Mouse (Mus musculus): ENCODE measurements at regions not wholly inside any gene's neighbourhood (a gene's known extent, or its start where the extent isn't known, plus 50 kb on each side); places are given as distances from the start of the nearest gene placed in this dataset.

DNA sequence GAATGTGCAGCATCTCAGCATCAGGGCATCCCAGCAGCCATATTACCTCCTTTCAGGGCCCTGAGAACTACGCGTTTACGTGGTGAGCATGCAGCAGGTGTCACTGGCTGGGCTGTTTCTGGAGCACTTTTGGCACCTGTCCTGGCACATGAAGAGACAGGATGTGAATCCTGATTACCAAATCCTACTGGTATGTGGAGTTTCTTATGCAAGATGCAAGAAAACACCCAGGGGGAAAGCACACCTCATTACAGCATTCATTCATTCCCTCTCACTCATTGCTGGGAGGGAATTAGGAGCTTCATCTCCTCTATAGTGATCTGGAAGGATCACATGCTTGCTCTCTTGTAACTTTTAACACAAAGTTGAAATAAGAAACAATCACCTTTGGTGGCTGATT lies 167.7 kb upstream of the Gypa start:
- no peak overlapping the region for H3K4me3 ChIP-seq (replicated peaks; ENCODE audit: low read length)
- ATAC-seq = no peak
- no peak overlapping the region for H3K4me2 ChIP-seq (ENCODE audit: low read length)
- H3K27ac ChIP-seq (ENCODE audit: low read length) = no peak overlapping the region
- H3K9me3 ChIP-seq (ENCODE audit: control insufficient read depth, low read length) = no peaks in the 10 kb centered on the region
- 94% methylated on average over 3 of the region's 3 CpGs for WGBS
- H3K9ac ChIP-seq (replicated peaks; ENCODE audit: low read depth, low read length) = no peak overlapping the region
- H3K4me1 ChIP-seq (replicated peaks; ENCODE audit: control insufficient read depth, insufficient read depth, low read length) = no peaks in the 10 kb centered on the region
- H3K27me3 ChIP-seq (replicated peaks; ENCODE audit: control insufficient read depth, insufficient read depth, low read length) = no peaks in the 10 kb centered on the region
- no peaks in the 10 kb centered on the region for H3K36me3 ChIP-seq (ENCODE audit: control insufficient read depth, insufficient read depth)

DNA sequence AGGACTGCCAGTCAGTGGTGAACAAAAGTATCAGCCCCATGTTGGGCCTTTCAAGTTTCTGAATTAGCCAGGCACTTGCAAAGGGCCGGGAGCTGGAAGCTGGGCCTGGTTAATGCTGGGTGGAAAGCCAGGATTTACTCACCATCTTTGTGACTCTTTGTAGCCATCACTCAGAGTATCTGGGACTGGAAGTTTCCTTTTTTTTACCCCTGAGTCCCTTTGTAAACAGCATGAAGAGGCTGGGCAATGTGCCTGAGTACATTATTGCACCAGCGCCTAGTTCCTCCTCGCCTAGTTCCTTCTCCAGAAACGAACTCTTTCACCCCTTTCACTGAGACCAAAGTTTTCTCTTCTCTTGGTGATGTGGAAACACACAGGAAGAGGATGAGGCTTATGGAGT lies 168.4 kb upstream of the Gypa start:
- WGBS = 32% methylated on average over 4 of the region's 4 CpGs
- H3K4me1 ChIP-seq (replicated peaks; ENCODE audit: control insufficient read depth, insufficient read depth, low read length) = no peaks in the 10 kb centered on the region
- H3K27ac ChIP-seq (ENCODE audit: low read length) = no peak overlapping the region
- ATAC-seq = peak; percentile 82
- H3K27me3 ChIP-seq (replicated peaks; ENCODE audit: control insufficient read depth, insufficient read depth, low read length) = no peaks in the 10 kb centered on the region
- no peak overlapping the region for H3K9ac ChIP-seq (replicated peaks; ENCODE audit: low read depth, low read length)
- H3K4me3 ChIP-seq (replicated peaks; ENCODE audit: low read length) = no peak overlapping the region
- H3K4me2 ChIP-seq (ENCODE audit: low read length) = no peak overlapping the region
- no peaks in the 10 kb centered on the region for H3K9me3 ChIP-seq (ENCODE audit: control insufficient read depth, low read length)
- H3K36me3 ChIP-seq (ENCODE audit: control insufficient read depth, insufficient read depth) = no peaks in the 10 kb centered on the region

DNA sequence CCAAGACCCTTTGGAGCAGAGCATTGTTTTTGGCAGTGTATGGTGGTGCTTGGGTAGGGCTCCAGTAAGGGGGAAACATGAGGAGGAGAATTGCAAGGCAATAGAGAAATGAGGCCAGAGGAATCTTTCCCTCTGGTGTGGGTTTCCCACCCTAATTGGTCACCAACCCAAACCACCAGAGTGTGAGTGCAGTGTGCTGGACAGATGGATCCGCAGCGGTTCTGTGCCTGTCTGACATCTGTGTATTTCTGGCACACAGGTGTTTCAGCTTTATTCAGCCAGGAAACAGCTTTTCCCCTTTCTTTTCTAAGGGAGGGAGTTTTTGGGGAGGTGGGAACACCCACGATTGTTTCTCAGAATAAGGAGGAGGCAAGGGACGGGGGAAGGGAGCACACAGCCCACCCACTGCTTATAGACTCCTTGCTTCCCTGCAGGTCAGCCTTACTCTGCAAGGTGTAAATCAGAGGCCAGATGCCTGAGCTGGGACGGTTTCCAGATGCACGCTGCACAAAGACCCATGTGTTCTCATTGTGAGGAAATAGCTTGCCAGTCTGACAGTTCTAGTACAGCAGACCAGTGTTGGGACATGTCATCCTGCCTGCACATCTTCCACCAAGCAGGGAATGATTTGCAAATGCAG lies 175.2 kb upstream of the Gypa start:
- Histone ChIP-seq H3K27ac (ENCODE audit: low read length) (no peak overlapping the region), H3K9ac (replicated peaks; ENCODE audit: low read depth, low read length) (no peak overlapping the region), H3K9me3 (ENCODE audit: control insufficient read depth, low read length) (no peaks in the 10 kb centered on the region), H3K4me2 (ENCODE audit: low read length) (no peak overlapping the region), H3K4me1 (replicated peaks; ENCODE audit: control insufficient read depth, insufficient read depth, low read length) (peaks cover 16% of the 10 kb centered on the region), H3K36me3 (ENCODE audit: control insufficient read depth, insufficient read depth) (no peaks in the 10 kb centered on the region), H3K4me3 (replicated peaks; ENCODE audit: low read length) (no peak overlapping the region), H3K27me3 (replicated peaks; ENCODE audit: control insufficient read depth, insufficient read depth, low read length) (no peaks in the 10 kb centered on the region)
- WGBS = 36% methylated on average over 6 of the region's 6 CpGs
- no peak for ATAC-seq

DNA sequence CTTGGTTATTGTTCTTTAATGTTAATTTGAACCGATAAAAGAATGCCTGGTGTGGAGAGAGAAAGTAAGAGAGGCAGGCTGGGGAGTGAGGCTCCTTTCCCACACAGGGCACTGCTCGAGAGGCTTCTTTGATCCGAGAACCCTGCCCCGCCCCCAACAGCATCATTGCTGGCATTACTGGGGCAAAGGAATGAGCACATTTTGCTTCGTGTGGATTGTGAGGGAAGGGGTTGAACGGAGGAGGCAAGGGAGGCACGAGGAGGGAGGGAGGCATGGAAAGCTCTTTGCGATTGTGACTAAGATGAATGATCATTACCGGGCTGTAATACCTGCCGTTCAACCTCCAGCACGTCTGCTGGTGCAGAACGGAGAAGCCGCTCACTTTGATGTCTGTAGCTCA lies 178.2 kb upstream of the Gypa start:
- H3K9me3 ChIP-seq (ENCODE audit: control insufficient read depth, low read length) = no peaks in the 10 kb centered on the region
- H3K4me1 ChIP-seq (replicated peaks; ENCODE audit: control insufficient read depth, insufficient read depth, low read length) = peaks cover 16% of the 10 kb centered on the region
- no peaks in the 10 kb centered on the region for H3K36me3 ChIP-seq (ENCODE audit: control insufficient read depth, insufficient read depth)
- peak; percentile 93 for ATAC-seq
- peak overlapping the region; percentile 70 for H3K4me2 ChIP-seq (ENCODE audit: low read length)
- H3K4me3 ChIP-seq (replicated peaks; ENCODE audit: low read length) = peak overlapping the region; percentile 40
- H3K9ac ChIP-seq (replicated peaks; ENCODE audit: low read depth, low read length) = peak overlapping the region; percentile 60
- H3K27me3 ChIP-seq (replicated peaks; ENCODE audit: control insufficient read depth, insufficient read depth, low read length) = no peaks in the 10 kb centered on the region
- no peak overlapping the region for H3K27ac ChIP-seq (ENCODE audit: low read length)
- under 1% methylated on average over 13 of the region's 13 CpGs for WGBS

DNA sequence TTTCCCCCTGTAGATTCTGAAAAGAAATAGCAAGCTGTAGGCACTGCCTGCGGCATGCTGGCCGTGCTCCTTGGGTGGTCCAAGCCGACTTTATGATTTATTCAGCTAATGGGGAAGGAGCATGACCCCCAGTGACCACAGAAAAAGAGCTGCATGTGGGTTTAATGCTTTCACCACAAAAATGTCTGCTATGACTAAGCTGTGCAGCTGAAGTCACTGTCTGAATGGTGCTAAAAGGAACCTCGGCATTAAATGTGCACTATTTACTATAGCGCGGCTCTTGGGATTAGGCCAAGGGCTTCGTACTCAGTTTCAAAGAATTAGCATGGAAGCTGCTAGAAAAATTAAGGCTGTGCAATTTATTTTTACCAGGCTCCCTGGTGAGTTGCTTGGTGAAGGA lies 178.8 kb upstream of the Gypa start:
- Histone ChIP-seq H3K9me3 (ENCODE audit: control insufficient read depth, low read length) (no peaks in the 10 kb centered on the region), H3K4me3 (replicated peaks; ENCODE audit: low read length) (peak overlapping the region; percentile 40), H3K27ac (ENCODE audit: low read length) (no peak overlapping the region), H3K36me3 (ENCODE audit: control insufficient read depth, insufficient read depth) (no peaks in the 10 kb centered on the region), H3K4me1 (replicated peaks; ENCODE audit: control insufficient read depth, insufficient read depth, low read length) (peaks cover 16% of the 10 kb centered on the region), H3K27me3 (replicated peaks; ENCODE audit: control insufficient read depth, insufficient read depth, low read length) (no peaks in the 10 kb centered on the region), H3K4me2 (ENCODE audit: low read length) (peak overlapping the region; percentile 70), H3K9ac (replicated peaks; ENCODE audit: low read depth, low read length) (peak overlapping the region; percentile 60)
- ATAC-seq = peak; percentile 78
- WGBS = 2% methylated on average over 7 of the region's 7 CpGs

DNA sequence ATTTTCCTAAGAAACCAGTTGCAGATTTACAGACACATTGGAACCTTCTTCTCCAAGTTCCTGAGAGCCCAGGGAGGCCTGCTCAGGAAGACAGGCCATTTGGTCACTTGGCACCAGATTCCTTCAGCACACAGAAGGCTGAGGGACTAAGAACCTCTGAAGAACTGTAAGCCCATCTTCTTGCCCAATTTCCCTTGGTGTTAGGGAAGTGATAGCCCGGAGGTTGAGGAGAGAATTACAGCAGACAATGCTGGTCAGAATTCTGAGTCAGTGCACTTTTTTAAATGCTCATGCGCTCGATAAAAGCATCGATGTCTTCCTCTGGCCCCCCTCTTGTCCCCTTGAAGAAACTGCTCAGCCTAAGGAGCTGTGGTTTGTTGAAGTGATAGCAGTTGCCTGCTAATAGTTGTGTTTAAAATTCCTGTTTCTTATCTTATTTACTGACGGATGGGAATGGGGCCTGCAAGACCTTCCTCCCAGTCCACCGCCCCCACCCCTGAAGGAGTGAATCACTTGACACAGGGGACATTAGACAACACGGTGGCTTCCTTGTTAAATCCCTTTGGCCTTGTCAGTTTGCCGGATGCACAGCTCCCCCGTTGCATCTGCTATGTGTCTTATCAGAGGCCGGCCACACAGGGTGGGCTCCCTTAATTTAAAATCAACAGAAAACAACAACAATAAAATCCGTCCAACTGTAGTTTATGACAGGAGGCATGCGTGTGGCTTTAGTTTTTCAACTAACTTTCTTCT lies 179.5 kb upstream of the Gypa start:
- no peaks in the 10 kb centered on the region for H3K27me3 ChIP-seq (replicated peaks; ENCODE audit: control insufficient read depth, insufficient read depth, low read length)
- no peak for ATAC-seq
- no peaks in the 10 kb centered on the region for H3K36me3 ChIP-seq (ENCODE audit: control insufficient read depth, insufficient read depth)
- WGBS = 44% methylated on average over 12 of the region's 12 CpGs
- no peak overlapping the region for H3K27ac ChIP-seq (ENCODE audit: low read length)
- H3K9ac ChIP-seq (replicated peaks; ENCODE audit: low read depth, low read length) = no peak overlapping the region
- H3K9me3 ChIP-seq (ENCODE audit: control insufficient read depth, low read length) = no peaks in the 10 kb centered on the region
- peaks cover 16% of the 10 kb centered on the region for H3K4me1 ChIP-seq (replicated peaks; ENCODE audit: control insufficient read depth, insufficient read depth, low read length)
- H3K4me2 ChIP-seq (ENCODE audit: low read length) = no peak overlapping the region
- no peak overlapping the region for H3K4me3 ChIP-seq (replicated peaks; ENCODE audit: low read length)

DNA sequence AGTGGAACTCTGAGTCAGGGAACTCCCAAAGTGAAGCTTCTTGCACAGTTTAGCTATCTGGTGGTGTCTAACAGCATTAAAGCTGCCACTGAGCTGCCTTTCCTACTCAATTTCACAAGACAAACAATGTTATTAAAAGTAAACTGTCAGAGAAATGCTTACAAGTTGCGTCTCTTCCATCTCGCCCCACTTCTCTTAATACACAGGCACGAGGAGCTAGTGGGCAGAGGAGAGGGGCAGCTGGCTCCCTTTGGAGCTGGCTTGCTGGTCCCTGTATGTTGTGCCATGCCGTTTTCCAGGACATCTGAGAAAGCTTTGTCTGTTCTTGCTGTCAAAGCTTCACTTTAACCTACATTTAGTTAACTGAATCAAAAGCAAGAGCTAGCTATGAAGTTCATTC lies 185.8 kb upstream of the Gypa start:
- no peak overlapping the region for H3K4me3 ChIP-seq (replicated peaks; ENCODE audit: low read length)
- H3K27ac ChIP-seq (ENCODE audit: low read length) = no peak overlapping the region
- no peaks in the 10 kb centered on the region for H3K27me3 ChIP-seq (replicated peaks; ENCODE audit: control insufficient read depth, insufficient read depth, low read length)
- no peaks in the 10 kb centered on the region for H3K36me3 ChIP-seq (ENCODE audit: control insufficient read depth, insufficient read depth)
- no peak overlapping the region for H3K4me2 ChIP-seq (ENCODE audit: low read length)
- H3K9ac ChIP-seq (replicated peaks; ENCODE audit: low read depth, low read length) = no peak overlapping the region
- H3K4me1 ChIP-seq (replicated peaks; ENCODE audit: control insufficient read depth, insufficient read depth, low read length) = no peaks in the 10 kb centered on the region
- ATAC-seq = no peak
- no peaks in the 10 kb centered on the region for H3K9me3 ChIP-seq (ENCODE audit: control insufficient read depth, low read length)
- WGBS = 78% methylated on average over 4 of the region's 4 CpGs

DNA sequence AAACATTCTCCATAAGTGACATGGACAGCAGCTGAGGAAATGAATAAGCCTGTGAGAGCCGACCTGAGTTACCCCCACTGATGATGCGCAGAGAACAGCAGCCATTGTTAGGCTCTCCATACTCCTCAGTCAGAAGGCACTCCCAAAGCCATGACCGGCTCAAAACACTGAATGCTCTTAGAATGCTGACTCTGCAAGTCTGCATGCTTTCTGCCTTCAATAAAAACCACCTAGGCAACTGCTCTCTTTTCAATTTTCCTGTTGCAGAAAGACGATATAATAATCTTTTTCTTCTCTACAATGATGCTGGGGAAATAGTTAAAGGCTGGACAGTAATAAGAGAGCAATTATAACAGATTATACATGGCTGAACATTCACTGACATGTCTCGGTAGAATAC lies 195.0 kb upstream of the Gypa start:
- Histone ChIP-seq H3K27me3 (replicated peaks; ENCODE audit: control insufficient read depth, insufficient read depth, low read length) (no peaks in the 10 kb centered on the region), H3K4me2 (ENCODE audit: low read length) (no peak overlapping the region), H3K9ac (replicated peaks; ENCODE audit: low read depth, low read length) (no peak overlapping the region), H3K4me3 (replicated peaks; ENCODE audit: low read length) (no peak overlapping the region), H3K4me1 (replicated peaks; ENCODE audit: control insufficient read depth, insufficient read depth, low read length) (no peaks in the 10 kb centered on the region), H3K9me3 (ENCODE audit: control insufficient read depth, low read length) (no peaks in the 10 kb centered on the region), H3K27ac (ENCODE audit: low read length) (no peak overlapping the region), H3K36me3 (ENCODE audit: control insufficient read depth, insufficient read depth) (no peaks in the 10 kb centered on the region)
- WGBS = 79% methylated on average over 5 of the region's 5 CpGs
- ATAC-seq = no peak

DNA sequence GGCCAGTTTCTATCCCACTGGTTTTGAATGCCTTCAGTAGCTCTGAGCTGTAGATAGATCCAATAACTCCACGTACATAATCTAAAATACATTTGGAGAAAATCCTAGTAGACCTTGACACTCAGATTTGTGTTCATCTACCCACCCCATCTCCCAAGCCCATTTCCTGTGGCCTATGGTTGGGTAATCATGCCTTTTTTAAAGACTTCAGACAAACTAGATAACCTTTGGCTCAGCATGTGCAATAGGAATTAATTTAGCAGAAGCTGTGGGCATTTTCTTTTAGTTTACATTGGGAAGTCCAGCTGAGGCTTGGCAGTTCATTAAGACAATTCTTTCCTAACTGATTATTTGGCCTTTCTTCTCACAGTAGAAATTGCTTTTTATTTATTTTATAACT lies 203.3 kb upstream of the Gypa start:
- Histone ChIP-seq H3K9me3 (ENCODE audit: control insufficient read depth, low read length) (no peaks in the 10 kb centered on the region), H3K9ac (replicated peaks; ENCODE audit: low read depth, low read length) (no peak overlapping the region), H3K4me2 (ENCODE audit: low read length) (no peak overlapping the region), H3K4me1 (replicated peaks; ENCODE audit: control insufficient read depth, insufficient read depth, low read length) (no peaks in the 10 kb centered on the region), H3K27ac (ENCODE audit: low read length) (no peak overlapping the region), H3K36me3 (ENCODE audit: control insufficient read depth, insufficient read depth) (no peaks in the 10 kb centered on the region), H3K4me3 (replicated peaks; ENCODE audit: low read length) (no peak overlapping the region), H3K27me3 (replicated peaks; ENCODE audit: control insufficient read depth, insufficient read depth, low read length) (no peaks in the 10 kb centered on the region)
- ATAC-seq = no peak
- WGBS = 61% methylated on average over 1 of the region's 1 CpGs

All from forebrain, embryonic 16.5 days (tissue).